Mouse (Mus musculus) kidney, embryonic 15.5 days (tissue): ENCODE measurements at regions not wholly inside any gene's neighbourhood (a gene's known extent, or its start where the extent isn't known, plus 50 kb on each side); places are given as distances from the start of the nearest gene placed in this dataset.

ENCODE experiments used
- ATAC-seq: fragments of 200-750 bp; cut with Nextera tagmentation; replicated peaks from 2 replicates; pipeline ENCODE4 v1.8.0; 2017; ENCODE audit warnings: moderate TSS enrichment; ENCODE audit not compliant: low FRiP score
- H3K27ac ChIP-seq: fragments of 300-500 bp; sonication (generic); 2 replicates; pipeline ENCODE4 v1.5.1; 2015; ENCODE audit warnings: mild to moderate bottlenecking, inconsistent platforms
- H3K27me3 ChIP-seq: fragments of 300-500 bp; sonication (generic); 2 replicates; pipeline ENCODE4 v1.6.1; 2015; ENCODE audit warnings: inconsistent platforms
- H3K36me3 ChIP-seq: fragments of 300-500 bp; sonication (generic); 2 replicates; pipeline ENCODE4 v1.6.1; 2015; ENCODE audit warnings: inconsistent platforms
- H3K4me1 ChIP-seq: fragments of 300-500 bp; sonication (generic); 2 replicates; pipeline ENCODE4 v1.6.1; 2015; ENCODE audit warnings: inconsistent platforms
- H3K4me2 ChIP-seq: fragments of 300-500 bp; sonication (generic); 2 replicates; pipeline ENCODE4 v1.6.1; 2015; ENCODE audit warnings: moderate library complexity, mild to moderate bottlenecking, inconsistent platforms
- H3K4me3 ChIP-seq: fragments of 300-500 bp; sonication (generic); replicated peaks from 2 replicates; pipeline ENCODE4 v1.5.1; 2015; ENCODE audit warnings: mild to moderate bottlenecking, inconsistent platforms
- H3K9ac ChIP-seq: fragments of 300-500 bp; sonication (generic); 2 replicates; pipeline ENCODE4 v1.6.1; 2015; ENCODE audit warnings: mild to moderate bottlenecking, inconsistent platforms
- H3K9me3 ChIP-seq: fragments of 300-500 bp; sonication (generic); replicated peaks from 2 replicates; pipeline ENCODE4 v1.6.1; 2016; ENCODE audit warnings: inconsistent platforms

DNA sequence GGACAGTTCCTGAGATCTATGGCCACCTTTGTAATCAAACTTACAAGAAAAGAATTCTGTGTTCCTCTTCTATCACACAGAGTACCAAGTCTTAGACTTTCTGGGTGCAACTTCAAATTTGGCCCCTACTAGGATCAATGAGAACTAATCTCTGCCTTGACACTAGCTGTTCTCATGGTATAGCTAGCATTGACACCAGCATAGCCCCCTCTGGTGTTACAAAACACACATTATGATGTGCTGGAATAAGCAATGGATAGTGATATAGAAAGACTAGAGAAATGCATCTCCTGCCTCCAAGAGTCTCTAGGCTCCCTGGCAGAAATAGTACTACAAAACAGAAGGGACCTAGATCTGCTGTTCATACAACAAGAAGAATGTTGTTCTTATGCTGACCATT is 566.6 kb upstream of the Vrk2 start:
- no peaks in the 10 kb centered on the region for H3K4me1 ChIP-seq
- H3K27ac ChIP-seq = no peak overlapping the region
- H3K9ac ChIP-seq = no peak overlapping the region
- no peaks in the 10 kb centered on the region for H3K36me3 ChIP-seq
- no peak for ATAC-seq
- no peak overlapping the region for H3K4me3 ChIP-seq
- H3K4me2 ChIP-seq = no peak overlapping the region
- no peaks in the 10 kb centered on the region for H3K27me3 ChIP-seq
- no peaks in the 10 kb centered on the region for H3K9me3 ChIP-seq
